Mouse (Mus musculus): ENCODE measurements around the gene Plxnd1.

Plxnd1 gene

GRCm38 (mm10) chr6:115999227-115999626 is 4.4 kb upstream of the Plxnd1 start:
- DNase-seq (ENCODE audit: low spot score in 2 of 2), result no peak

- no peak for DNase-seq (ENCODE audit: low spot score in 2 of 2)
Observed at GRCm38 (mm10) chr6:115998758-115999157, 4.0 kb upstream of the Plxnd1 start.

GRCm38 (mm10) chr6:115997726-115998311 is 3.0 kb upstream of the Plxnd1 start:
- no peak for DNase-seq (ENCODE audit: low spot score in 2 of 2)

- no peak for DNase-seq (ENCODE audit: low spot score in 2 of 2)
Observed at GRCm38 (mm10) chr6:115996171-115996851, 1.5 kb upstream of the Plxnd1 start.

GRCm38 (mm10) chr6:115995531-115995941 is 731 bp upstream of the Plxnd1 start:
- DNase-seq (ENCODE audit: low spot score in 2 of 2), result no peak

GRCm38 (mm10) chr6:115994146-115994876 is 494 bp downstream of the Plxnd1 start:
- DNase-seq (ENCODE audit: low spot score in 2 of 2), result no peak

GRCm38 (mm10) chr6:115993463-115994145 is 1.2 kb downstream of the Plxnd1 start:
- no peak for DNase-seq (ENCODE audit: low spot score in 2 of 2)

GRCm38 (mm10) chr6:115992981-115993380 is 1.8 kb downstream of the Plxnd1 start:
- no peak for DNase-seq (ENCODE audit: low spot score in 2 of 2)

- no peak for DNase-seq (ENCODE audit: low spot score in 2 of 2)
Observed at GRCm38 (mm10) chr6:115991881-115992620, 2.8 kb downstream of the Plxnd1 start.

- DNase-seq (ENCODE audit: low spot score in 2 of 2), result no peak
Observed at GRCm38 (mm10) chr6:115991108-115991880, 3.5 kb downstream of the Plxnd1 start.

GRCm38 (mm10) chr6:115990479-115990878 is 4.3 kb downstream of the Plxnd1 start:
- no peak for DNase-seq (ENCODE audit: low spot score in 2 of 2)

- DNase-seq (ENCODE audit: low spot score in 2 of 2), result no peak
Observed at GRCm38 (mm10) chr6:115990056-115990455, 4.7 kb downstream of the Plxnd1 start.

- DNase-seq (ENCODE audit: low spot score in 2 of 2), result no peak
Observed at GRCm38 (mm10) chr6:115989607-115990006, 5.2 kb downstream of the Plxnd1 start.

- no peak for DNase-seq (ENCODE audit: low spot score in 2 of 2)
Observed at GRCm38 (mm10) chr6:115989032-115989431, 5.8 kb downstream of the Plxnd1 start.

GRCm38 (mm10) chr6:115987096-115987747 is 7.6 kb downstream of the Plxnd1 start:
- no peak for DNase-seq (ENCODE audit: low spot score in 2 of 2)

- DNase-seq (ENCODE audit: low spot score in 2 of 2), result no peak
Observed at GRCm38 (mm10) chr6:115986472-115987095, 8.2 kb downstream of the Plxnd1 start.

GRCm38 (mm10) chr6:115985622-115986021 is 9.2 kb downstream of the Plxnd1 start:
- no peak for DNase-seq (ENCODE audit: low spot score in 2 of 2)

GRCm38 (mm10) chr6:115984580-115984979 is 10.2 kb downstream of the Plxnd1 start:
- DNase-seq (ENCODE audit: low spot score in 2 of 2), result no peak

GRCm38 (mm10) chr6:115983306-115984038 is 11.3 kb downstream of the Plxnd1 start:
- no peak for DNase-seq (ENCODE audit: low spot score in 2 of 2)
